Mouse (Mus musculus): Measurements from ENCODE around the gene Vps41. TPM values are rescaled to one million over a fixed set of nuclear protein-coding genes. Genes with fewer than 3 reads are reported as not detected.

The Vps41 gene
- polyA plus RNA-seq, 1 experiment from 2014 or later, result 45.5 TPM

- Histone ChIP-seq H3K4me1 (replicated peaks; ENCODE audit: control insufficient read depth, insufficient read depth, low read length) (no peaks in the 10 kb centered on the region), H3K9ac (ENCODE audit: low read depth, low read length) (no peak overlapping the region), H3K4me3 (ENCODE audit: low read depth, low read length) (no peak overlapping the region), H3K27me3 (replicated peaks; ENCODE audit: control insufficient read depth, insufficient read depth, low read length) (no peaks in the 10 kb centered on the region), H3K27ac (ENCODE audit: low read depth, low read length) (no peak overlapping the region), H3K4me2 (replicated peaks; ENCODE audit: low read depth) (no peak overlapping the region), H3K9me3 (ENCODE audit: control insufficient read depth) (no peaks in the 10 kb centered on the region), H3K36me3 (ENCODE audit: control insufficient read depth, insufficient read depth) (no peaks in the 10 kb centered on the region)
- 75% methylated on average over 3 of the region's 3 CpGs for WGBS
- no peak for ATAC-seq
- TF ChIP-seq CTCF (IDR thresholded peaks at IDR 0.05; ENCODE audit: low read depth), result no peak
Measured at GRCm38 (mm10) chr13:18800434-18800833, 83.3 kb downstream of the Vps41 start.

GRCm38 (mm10) chr13:18809465-18809864 is 92.4 kb downstream of the Vps41 start:
- no peak for ATAC-seq
- no peak for TF ChIP-seq CTCF (IDR thresholded peaks at IDR 0.05; ENCODE audit: low read depth)
- 85% methylated on average over 4 of the region's 4 CpGs for WGBS
- Histone ChIP-seq H3K27me3 (replicated peaks; ENCODE audit: control insufficient read depth, insufficient read depth, low read length) (no peaks in the 10 kb centered on the region), H3K4me3 (ENCODE audit: low read depth, low read length) (no peak overlapping the region), H3K4me2 (replicated peaks; ENCODE audit: low read depth) (no peak overlapping the region), H3K9ac (ENCODE audit: low read depth, low read length) (no peak overlapping the region), H3K9me3 (ENCODE audit: control insufficient read depth) (no peaks in the 10 kb centered on the region), H3K4me1 (replicated peaks; ENCODE audit: control insufficient read depth, insufficient read depth, low read length) (no peaks in the 10 kb centered on the region), H3K36me3 (ENCODE audit: control insufficient read depth, insufficient read depth) (peaks cover 13% of the 10 kb centered on the region; the same call in 1 of the 2 replicates), H3K27ac (ENCODE audit: low read depth, low read length) (no peak overlapping the region)

GRCm38 (mm10) chr13:18809978-18810675 is 93.0 kb downstream of the Vps41 start:
- Histone ChIP-seq H3K27ac (ENCODE audit: low read depth, low read length) (no peak overlapping the region), H3K4me1 (replicated peaks; ENCODE audit: control insufficient read depth, insufficient read depth, low read length) (no peaks in the 10 kb centered on the region), H3K4me2 (replicated peaks; ENCODE audit: low read depth) (no peak overlapping the region), H3K4me3 (ENCODE audit: low read depth, low read length) (no peak overlapping the region), H3K9me3 (ENCODE audit: control insufficient read depth) (no peaks in the 10 kb centered on the region), H3K27me3 (replicated peaks; ENCODE audit: control insufficient read depth, insufficient read depth, low read length) (no peaks in the 10 kb centered on the region), H3K9ac (ENCODE audit: low read depth, low read length) (no peak overlapping the region), H3K36me3 (ENCODE audit: control insufficient read depth, insufficient read depth) (peaks cover 18% of the 10 kb centered on the region; the same call in 1 of the 2 replicates)
- peak; percentile 93 for TF ChIP-seq CTCF (IDR thresholded peaks at IDR 0.05; ENCODE audit: low read depth)
- WGBS, result 20% methylated on average over 11 of the region's 11 CpGs
- ATAC-seq, result peak; percentile 41; the same call in 1 of the 2 replicates

- H3K36me3 ChIP-seq (ENCODE audit: control insufficient read depth, insufficient read depth), result peaks cover 27% of the 10 kb centered on the region
- H3K4me2 ChIP-seq (replicated peaks; ENCODE audit: low read depth), result no peak overlapping the region
- no peak for TF ChIP-seq CTCF (IDR thresholded peaks at IDR 0.05; ENCODE audit: low read depth)
- no peak overlapping the region for H3K9ac ChIP-seq (ENCODE audit: low read depth, low read length)
- no peaks in the 10 kb centered on the region for H3K9me3 ChIP-seq (ENCODE audit: control insufficient read depth)
- H3K27ac ChIP-seq (ENCODE audit: low read depth, low read length), result no peak overlapping the region
- no peaks in the 10 kb centered on the region for H3K4me1 ChIP-seq (replicated peaks; ENCODE audit: control insufficient read depth, insufficient read depth, low read length)
- 69% methylated on average over 10 of the region's 10 CpGs for WGBS
- no peak for ATAC-seq
- no peaks in the 10 kb centered on the region for H3K27me3 ChIP-seq (replicated peaks; ENCODE audit: control insufficient read depth, insufficient read depth, low read length)
- no peak overlapping the region for H3K4me3 ChIP-seq (ENCODE audit: low read depth, low read length)
Measured at GRCm38 (mm10) chr13:18824420-18825123, 107.5 kb downstream of the Vps41 start.

- 76% methylated on average over 10 of the region's 10 CpGs for WGBS
Measured at GRCm38 (mm10) chr13:18827029-18827428, 109.9 kb downstream of the Vps41 start.

GRCm38 (mm10) chr13:18830486-18830885 is 113.4 kb downstream of the Vps41 start:
- H3K27ac ChIP-seq (ENCODE audit: low read depth, low read length), result no peak overlapping the region
- no peaks in the 10 kb centered on the region for H3K4me1 ChIP-seq (replicated peaks; ENCODE audit: control insufficient read depth, insufficient read depth, low read length)
- no peak overlapping the region for H3K9ac ChIP-seq (ENCODE audit: low read depth, low read length)
- no peaks in the 10 kb centered on the region for H3K27me3 ChIP-seq (replicated peaks; ENCODE audit: control insufficient read depth, insufficient read depth, low read length)
- no peak for ATAC-seq
- 78% methylated on average over 3 of the region's 3 CpGs for WGBS
- no peak overlapping the region for H3K4me3 ChIP-seq (ENCODE audit: low read depth, low read length)
- H3K36me3 ChIP-seq (ENCODE audit: control insufficient read depth, insufficient read depth), result peaks cover 17% of the 10 kb centered on the region
- H3K4me2 ChIP-seq (replicated peaks; ENCODE audit: low read depth), result no peak overlapping the region
- no peaks in the 10 kb centered on the region for H3K9me3 ChIP-seq (ENCODE audit: control insufficient read depth)
- no peak for TF ChIP-seq CTCF (IDR thresholded peaks at IDR 0.05; ENCODE audit: low read depth)

More at GRCm38 (mm10) chr13:18827029-18827428, 109.9 kb downstream of the Vps41 start:
- Histone ChIP-seq H3K4me3 (ENCODE audit: low read depth, low read length) (no peak overlapping the region), H3K4me1 (replicated peaks; ENCODE audit: control insufficient read depth, insufficient read depth, low read length) (no peaks in the 10 kb centered on the region), H3K36me3 (ENCODE audit: control insufficient read depth, insufficient read depth) (peaks cover 27% of the 10 kb centered on the region), H3K9me3 (ENCODE audit: control insufficient read depth) (no peaks in the 10 kb centered on the region), H3K9ac (ENCODE audit: low read depth, low read length) (no peak overlapping the region), H3K27me3 (replicated peaks; ENCODE audit: control insufficient read depth, insufficient read depth, low read length) (no peaks in the 10 kb centered on the region), H3K4me2 (replicated peaks; ENCODE audit: low read depth) (no peak overlapping the region), H3K27ac (ENCODE audit: low read depth, low read length) (no peak overlapping the region)
- TF ChIP-seq CTCF (IDR thresholded peaks at IDR 0.05; ENCODE audit: low read depth), result no peak
- ATAC-seq, result no peak

Measured in intestine, postnatal 0 days (tissue).